Mouse (Mus musculus) heart, adult 2 months (tissue): ENCODE measurements around the gene Pank1.

Experiments
- CTCF ChIP-seq: fragments of 200-600 bp; IDR thresholded peaks from 2 replicates; pipeline ENCODE4 v1.8.1; 2022; ENCODE audit warnings: antibody characterized with exemption, mild to moderate bottlenecking, moderate library complexity
- EP300 ChIP-seq: fragments of 200-500 bp; IDR thresholded peaks from 2 replicates; pipeline ENCODE4 v1.6.1; 2011; ENCODE audit warnings: low read depth, low read length, control low read depth; ENCODE audit not compliant: insufficient read depth
- POLR2A ChIP-seq: fragments of 200-500 bp; IDR thresholded peaks from 2 replicates; pipeline ENCODE4 v1.6.1; 2011; ENCODE audit warnings: mild to moderate bottlenecking, low read depth, low read length, control low read depth; ENCODE audit not compliant: insufficient read depth

DNA sequence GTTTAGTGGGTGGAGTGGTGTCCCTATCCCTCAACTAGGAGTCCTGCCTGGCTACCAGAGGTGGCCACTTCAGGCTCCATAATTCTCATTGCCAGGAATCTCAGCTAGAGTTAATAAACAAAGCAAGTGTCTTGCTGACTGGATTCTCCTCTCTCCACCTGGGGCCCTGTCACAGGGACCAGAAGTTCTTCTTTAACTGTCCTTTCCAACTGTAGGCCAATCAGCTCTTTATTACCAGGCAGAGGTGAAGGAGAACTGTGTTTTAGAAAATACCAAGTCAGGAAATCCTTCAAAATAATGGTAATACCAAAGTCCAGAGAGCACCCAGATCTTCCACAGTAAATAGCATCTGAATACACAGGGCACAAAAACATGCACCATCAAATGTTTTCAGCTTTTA is 33.1 kb upstream of the Pank1 start:
- no peak for TF ChIP-seq POLR2A
- TF ChIP-seq CTCF: no peak
- no peak for TF ChIP-seq EP300
